Mouse (Mus musculus) left cerebral cortex, postnatal 14 days (tissue): ENCODE measurements around the gene Iqcf5. TPM values are rescaled to one million over a fixed set of nuclear protein-coding genes. Genes with fewer than 3 reads are reported as not detected.

Source experiments
- DNase-seq, 2 experiments: peaks; one replicate each; pipeline ENCODE4 v3.0.0; 2021 to 2022; ENCODE audit warnings: low spot score in 2 of 2, mixed read lengths in 1 of 2
- intact Hi-C: fragments of 180-260 bp; cut with DNase I; formaldehyde crosslinking; loops from one replicate; pipeline ENCODE4 v1.15.1; 2025
- long read RNA-seq, 2 experiments: library from polyadenylated mRNA; stranded (forward); transcript quantifications; one replicate each; pipeline ENCODE4 v2.0.0; 2021
- total RNA-seq, 2 experiments: library from RNA; stranded (reverse); gene quantifications; 2 replicates each; pipeline ENCODE4 v1.2.3; 2021

Gene Iqcf5
- 1 to 10 TPM in 1 of 2 experiments, not detected in 1; 1.7 TPM for total RNA-seq
- long read RNA-seq, experiment 1: 0 reads
- long read RNA-seq, experiment 2, partial matches to known transcripts: 0 of 1 reads
- long read RNA-seq, experiment 2, other reads (novel, unspliced or antisense): 1 of 1 reads

DNA sequence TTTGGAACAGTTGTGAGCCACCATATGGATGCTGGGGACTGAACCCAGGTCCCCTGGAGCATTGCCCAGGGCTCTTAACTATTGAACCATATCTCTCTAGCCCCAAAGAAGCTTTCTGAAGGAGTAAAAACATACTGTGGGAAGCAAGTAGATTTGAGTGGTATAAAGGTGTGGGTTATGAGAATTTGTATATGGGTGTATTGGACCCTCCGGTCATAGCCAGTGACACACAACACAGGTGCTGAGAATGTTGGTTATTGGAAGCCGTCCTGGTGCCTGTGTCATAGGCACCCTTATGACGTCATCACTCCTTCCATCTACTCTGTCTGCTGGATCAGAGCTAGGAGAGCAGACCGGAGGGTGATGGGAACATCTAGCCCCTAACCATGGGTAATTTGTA is at the start of gene Iqcf5:
Iqcf5 (plus strand) TSS at position 301 of the 400 bp plus-strand sequence.
- no peak for DNase-seq

DNA sequence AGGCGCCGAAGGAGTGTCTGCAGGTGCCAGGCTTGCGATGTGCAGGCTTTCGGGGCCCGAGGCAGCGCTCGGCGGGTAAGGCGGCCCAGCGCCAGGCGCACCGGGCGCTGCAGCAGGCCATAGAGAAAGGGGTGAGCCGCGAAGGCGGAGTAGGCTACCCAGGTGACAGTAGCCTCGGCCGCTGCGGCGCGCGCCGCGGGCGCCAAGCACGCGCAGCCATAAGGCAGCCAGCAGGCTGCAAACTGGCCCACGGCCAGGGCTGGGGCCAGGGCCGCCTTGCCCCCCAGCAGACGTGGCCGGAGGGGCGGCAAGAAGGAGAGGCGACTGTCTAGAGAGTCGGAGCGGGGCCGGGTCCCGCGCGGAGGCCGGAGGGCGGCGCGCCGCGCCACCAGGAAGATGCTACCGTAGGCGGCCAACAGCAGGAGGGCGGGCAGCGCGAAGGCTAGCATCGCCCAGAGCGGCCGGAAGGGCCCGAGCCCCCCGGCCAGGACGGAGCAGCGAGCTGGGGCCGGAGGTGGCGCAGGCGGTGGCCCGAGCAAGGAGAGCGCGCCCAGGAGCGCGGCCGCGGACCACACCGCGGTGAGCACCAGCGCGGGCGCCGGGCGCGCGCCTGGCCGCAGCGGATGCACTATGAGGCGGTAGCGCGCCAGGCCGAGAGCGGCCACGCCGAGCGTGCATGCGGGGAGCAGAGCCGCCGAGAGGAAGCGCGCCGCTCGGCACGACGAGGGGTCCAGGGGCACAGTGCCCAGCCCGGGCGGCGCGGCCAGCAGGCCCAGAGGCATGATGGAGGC is 49.4 kb upstream of the Iqcf5 start:
- DNase-seq: peak; percentile 74 to 76
- intact Hi-C loops: no loop called here

More for the DNA sequence above, at the start of gene Iqcf5:
- intact Hi-C loops: no loop called here

DNA sequence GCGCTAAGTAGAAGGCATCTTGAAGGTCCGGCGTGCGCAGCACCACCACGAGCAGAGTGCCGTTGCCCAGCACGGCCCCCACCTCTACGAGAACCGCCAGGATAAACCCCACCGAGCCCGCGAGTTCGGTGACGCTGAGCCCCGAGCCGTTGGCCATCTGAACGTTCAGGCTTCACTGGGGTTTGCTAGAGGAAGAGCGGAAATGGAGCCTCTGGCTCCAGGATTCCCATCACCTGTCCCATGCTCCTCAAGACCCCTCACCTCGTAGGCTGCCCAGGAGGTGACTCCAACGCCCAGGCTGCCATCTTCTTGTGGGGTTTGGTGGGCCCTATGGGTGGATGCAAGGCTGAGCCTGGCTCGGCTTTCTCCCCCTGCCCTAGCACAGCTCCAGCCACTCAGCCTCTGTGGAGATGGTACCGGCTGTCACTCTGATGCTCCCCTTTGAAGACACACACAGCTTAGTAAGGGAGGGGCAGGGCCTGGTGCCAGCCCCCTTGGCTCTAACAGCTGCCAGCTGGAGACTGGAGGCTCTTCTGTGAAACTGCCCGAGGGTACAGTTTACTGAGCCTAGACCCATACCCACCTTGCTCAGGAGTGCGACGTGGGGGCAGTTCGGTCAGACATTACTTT is 48.7 kb upstream of the Iqcf5 start, which contains the start of gene Gpr62:
Gpr62 (minus strand) TSS at position 368 of the 630 bp plus-strand sequence.
- intact Hi-C loops: no loop called here
- DNase-seq: peak in 1 of 2 experiments; percentile 66

DNA sequence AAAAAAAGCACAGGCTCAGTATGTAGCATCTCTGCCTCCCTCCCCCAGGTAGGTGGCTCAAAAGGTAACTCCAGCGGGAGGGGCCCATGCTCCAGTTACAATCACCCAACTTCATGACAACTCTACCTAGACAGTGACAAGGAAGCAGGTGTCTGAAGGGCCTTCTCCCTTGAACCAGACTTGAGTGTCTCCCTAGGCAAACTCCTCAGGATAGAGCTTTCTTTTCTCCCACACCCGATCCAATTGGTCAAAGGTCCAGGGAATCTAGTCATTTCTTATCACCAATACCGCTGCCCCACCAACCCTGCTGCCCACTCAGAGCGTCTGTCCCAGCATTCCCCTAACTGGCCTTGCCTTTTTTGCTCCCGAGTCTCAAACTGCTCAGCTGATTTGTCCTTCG is 47.7 kb upstream of the Iqcf5 start:
- intact Hi-C loops: no loop called here
- no peak for DNase-seq

DNA sequence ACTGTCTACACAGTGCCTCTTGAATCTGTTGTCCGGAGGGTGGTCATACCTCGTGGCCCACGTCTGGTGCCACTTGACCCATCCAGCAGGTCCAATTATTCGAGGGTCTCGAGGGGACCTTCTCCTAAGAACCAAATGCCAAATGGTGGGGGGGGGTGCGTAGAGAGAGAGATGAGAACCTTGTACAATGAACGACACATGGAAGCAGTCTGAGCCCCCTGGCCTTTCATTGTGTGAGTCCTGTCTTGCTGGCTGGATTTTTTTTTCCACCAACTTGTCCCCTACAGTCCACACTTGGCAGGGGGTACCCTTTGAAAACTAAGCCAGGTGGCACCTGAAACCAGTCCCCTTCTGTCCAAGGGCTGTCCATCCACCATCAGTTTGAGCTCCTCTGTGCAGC is 46.6 kb upstream of the Iqcf5 start:
- no peak for DNase-seq
- intact Hi-C loops: no loop called here

DNA sequence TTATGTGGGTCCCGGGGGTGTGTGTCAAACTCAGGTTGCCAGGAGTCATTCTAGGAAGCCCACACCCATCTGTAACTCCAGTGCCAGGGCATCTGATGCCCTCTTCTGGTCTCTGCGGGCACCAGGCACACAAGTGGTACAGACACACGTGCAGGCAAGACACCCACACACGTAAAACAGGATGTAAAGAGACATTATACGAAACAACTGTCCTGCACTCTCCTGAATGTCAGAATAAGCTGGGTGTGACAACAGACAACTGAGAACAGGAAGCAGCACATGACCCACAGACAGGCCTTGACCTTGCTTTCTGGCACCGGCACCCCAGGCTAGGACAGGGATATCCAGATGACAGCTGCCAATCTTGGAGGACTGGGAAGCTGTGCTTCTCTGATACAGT is 45.1 kb upstream of the Iqcf5 start:
- no peak for DNase-seq
- intact Hi-C loops: no loop called here

DNA sequence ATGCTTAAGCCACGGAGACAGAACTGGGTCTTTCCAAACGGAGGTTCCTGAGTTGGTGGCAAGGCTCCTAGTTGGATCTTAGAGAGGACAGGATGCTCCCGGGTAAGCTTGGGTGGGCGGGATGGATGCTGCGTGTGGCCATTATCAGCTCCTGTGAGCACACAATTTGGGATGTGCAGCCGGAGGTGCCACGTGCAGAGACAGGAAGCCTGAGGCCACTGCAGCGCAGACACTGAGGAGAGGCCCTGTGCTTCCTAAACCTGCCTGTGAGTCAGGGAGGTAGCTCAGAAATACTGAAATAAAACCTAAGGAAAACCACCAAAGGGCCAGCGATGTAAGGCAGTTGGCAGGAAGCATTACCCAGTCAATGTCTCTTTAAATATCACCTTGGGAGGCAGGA is 44.6 kb upstream of the Iqcf5 start:
- no peak for DNase-seq
- intact Hi-C loops: no loop called here

DNA sequence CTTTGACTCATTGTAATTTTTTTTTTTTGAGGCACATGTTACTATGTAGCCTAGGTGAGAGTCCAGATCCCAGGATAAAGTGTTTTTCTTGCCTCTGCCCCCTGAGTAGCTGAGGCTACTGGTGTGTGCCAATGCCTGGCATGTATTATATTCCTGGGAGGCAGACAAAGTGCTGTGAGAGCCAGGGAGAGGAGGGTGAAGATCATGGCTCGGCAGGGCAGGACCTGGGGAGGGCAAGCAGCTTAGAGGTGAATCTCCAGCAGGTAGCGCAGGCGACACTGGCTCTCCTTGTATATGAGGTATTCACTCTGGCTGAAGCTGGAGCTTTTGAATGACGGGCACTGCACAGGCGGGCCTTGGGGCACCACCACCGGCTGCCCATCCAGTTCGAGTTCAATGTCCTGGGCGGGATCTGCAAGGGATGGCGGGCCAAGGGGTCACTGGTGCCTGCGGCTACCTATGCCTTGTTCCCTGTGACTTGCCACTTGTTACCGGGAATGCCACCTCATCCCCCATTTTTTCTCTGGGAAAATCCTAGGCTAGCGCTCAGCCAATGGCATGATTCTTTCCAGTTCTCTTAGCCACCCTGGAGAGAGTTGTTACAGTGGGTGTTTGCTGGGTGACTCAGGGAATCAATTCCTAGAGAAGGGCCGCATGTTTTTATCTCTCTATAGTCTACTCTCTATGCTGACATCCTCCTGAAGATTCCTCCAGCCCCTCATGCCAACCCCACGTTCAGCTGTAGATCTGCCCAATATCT is 43.2 kb upstream of the Iqcf5 start:
- no peak for DNase-seq

DNA sequence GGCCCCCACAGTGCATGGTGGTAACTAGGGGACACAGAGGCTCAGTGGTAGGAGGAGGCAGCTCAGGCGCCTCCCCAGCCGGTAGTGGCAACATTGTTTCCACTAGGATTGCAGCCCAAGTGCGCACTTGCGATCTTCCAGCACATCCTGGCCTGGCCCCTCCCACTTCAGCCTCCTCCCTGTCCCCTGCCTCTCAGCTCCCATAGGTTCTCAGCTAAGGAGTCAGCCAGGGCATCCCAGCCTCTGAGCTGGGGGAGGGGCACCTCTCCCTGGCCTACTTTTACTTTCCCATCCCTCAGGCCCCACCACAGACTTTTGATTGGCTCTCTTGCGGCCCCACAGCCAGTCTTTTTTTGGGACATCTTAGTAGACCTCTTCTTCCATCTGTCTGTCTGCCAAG is 42.5 kb upstream of the Iqcf5 start:
- DNase-seq: peak in 1 of 2 experiments; percentile 68
- intact Hi-C loops: no loop called here

More for the DNA sequence above, 43.2 kb upstream of the Iqcf5 start:
- intact Hi-C loops: no loop called here

DNA sequence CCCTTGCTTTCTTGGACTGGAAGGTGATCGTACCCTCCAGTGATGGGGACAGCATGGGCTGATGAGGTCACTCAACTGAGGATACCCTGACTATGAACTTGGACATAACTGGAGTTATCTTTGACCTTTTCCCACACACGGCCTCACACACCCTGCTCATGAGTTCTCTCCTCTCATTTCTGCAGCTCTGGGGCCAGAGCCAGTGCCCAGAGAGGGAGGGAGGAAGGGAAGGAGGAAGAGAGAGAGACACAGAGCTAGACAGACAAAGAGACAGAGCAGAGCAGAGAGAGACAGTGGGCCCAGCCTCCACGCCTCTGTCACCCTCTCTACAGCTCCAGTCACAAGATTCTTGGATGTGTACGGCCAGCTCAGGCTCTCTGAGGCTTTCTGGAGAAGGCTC is 42.1 kb upstream of the Iqcf5 start:
- intact Hi-C loops: no loop called here
- DNase-seq: no peak

DNA sequence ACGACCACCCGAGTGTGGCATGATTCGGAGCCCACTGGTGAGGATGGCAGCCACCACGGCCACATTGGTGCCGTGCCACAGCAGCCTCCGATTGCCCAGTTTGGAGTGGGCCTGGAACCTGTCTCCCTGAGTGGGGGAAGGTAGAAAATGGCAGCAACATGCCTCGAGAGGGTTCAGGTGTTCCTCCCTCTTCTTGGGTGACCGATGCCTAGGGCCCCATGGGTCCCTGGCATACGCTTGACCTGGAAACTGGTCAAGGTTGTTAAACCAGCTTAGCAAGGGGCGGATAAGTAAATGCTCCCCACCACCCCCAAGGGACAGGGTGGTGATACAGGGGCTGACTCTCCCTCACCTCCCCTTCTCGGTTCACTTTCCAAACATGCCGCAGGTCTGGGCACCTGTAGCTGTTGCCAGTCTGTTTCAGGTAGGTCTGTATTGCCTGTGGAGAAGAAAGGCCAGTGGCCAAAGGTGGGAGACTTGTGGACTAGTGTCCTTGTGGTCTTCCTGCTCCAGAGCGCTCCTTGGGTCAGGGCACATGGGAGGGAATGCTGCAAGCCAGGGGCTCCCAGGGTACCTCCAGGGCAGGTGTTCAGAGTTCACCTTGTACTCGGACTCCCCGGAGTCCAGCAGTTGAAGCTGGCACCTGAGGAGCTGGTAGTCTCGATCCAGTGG is 41.2 kb upstream of the Iqcf5 start:
- no peak for DNase-seq
- intact Hi-C loops: no loop called here

DNA sequence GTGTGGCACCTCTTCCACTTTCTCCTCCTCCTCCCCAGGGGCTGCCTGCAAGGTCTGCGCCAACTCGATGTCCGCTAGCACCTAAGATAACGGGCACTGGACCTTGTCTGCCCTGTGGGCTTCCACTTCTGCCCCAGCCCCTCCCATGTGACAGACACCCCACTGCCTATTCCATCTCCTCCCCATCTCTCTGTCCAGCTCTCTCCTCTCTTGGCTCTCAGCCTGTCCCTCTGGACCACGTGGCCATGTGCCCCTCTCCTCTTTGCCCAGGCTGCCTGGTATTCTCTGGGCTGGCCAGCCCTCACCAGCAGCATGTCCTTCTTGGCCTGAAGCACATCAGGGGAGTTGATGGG is 40.6 kb upstream of the Iqcf5 start:
- intact Hi-C loops: no loop called here
- no peak for DNase-seq

DNA sequence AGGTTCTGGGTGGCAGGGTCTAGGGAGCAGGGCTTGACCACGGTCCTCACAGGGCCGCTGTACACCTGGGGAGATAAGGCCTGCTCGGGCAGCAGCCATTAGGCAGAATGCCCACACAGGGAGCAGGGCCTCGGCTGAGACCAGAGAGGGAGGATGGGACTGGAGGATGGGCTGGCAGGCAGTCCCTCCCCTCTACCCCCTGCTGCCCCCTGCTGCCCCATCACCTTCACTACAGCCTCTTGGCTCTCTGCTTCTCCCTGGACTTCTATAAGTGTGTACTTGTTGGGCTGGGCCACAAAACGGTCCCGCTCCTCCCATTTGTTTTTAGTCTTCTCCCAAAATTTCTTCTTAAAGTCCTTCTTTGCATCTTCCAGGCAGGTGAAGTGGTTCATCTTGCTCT is 39.9 kb upstream of the Iqcf5 start:
- no peak for DNase-seq
- intact Hi-C loops: no loop called here

DNA sequence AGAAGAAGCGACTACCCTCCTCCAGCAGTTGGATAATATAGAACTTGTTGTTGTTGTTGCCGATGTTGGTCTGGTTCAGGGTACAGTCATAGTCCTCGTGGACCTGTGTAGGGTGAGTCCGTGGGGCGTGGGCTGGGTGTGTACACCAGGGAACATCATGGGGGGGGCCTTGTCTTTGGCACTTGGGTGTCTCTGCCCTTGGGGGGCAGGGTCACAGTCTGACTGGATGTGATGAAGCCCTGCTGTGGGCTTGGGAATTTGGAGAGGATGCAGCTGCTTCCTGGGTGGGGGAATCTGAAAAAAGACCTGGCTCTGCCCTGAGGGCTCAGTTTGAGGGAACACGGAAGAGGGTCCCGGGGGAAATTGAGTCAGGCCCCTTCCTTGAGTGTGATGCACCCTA is 39.3 kb upstream of the Iqcf5 start:
- peak in 1 of 2 experiments; percentile 1 for DNase-seq
- intact Hi-C loops: no loop called here

DNA sequence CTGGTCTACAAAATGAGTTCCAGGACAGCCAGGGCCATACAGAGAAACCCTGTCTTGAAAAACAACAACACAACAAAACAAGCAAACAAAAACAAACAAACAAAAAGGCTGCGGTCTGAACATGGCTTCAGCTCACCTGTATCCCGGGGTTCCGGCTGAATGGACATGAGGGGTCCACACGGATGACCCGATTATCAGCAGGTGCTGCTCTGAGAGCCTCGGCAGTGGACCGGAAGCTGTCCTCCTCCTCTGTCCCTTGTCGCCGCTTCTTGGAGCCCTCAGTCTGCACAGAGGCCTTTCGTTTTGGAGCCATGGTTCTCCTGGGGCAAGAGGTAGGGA is 38.7 kb upstream of the Iqcf5 start, which contains the start of gene Rrp9:
Rrp9 (plus strand) TSS at position 301 of the 339 bp plus-strand sequence.
- intact Hi-C loops: loop anchor here (2.0 kb wide), 1 partner anchor 29 kb away; the partner anchor contains the start of genes Abhd14a and Abhd14b
- DNase-seq: no peak

DNA sequence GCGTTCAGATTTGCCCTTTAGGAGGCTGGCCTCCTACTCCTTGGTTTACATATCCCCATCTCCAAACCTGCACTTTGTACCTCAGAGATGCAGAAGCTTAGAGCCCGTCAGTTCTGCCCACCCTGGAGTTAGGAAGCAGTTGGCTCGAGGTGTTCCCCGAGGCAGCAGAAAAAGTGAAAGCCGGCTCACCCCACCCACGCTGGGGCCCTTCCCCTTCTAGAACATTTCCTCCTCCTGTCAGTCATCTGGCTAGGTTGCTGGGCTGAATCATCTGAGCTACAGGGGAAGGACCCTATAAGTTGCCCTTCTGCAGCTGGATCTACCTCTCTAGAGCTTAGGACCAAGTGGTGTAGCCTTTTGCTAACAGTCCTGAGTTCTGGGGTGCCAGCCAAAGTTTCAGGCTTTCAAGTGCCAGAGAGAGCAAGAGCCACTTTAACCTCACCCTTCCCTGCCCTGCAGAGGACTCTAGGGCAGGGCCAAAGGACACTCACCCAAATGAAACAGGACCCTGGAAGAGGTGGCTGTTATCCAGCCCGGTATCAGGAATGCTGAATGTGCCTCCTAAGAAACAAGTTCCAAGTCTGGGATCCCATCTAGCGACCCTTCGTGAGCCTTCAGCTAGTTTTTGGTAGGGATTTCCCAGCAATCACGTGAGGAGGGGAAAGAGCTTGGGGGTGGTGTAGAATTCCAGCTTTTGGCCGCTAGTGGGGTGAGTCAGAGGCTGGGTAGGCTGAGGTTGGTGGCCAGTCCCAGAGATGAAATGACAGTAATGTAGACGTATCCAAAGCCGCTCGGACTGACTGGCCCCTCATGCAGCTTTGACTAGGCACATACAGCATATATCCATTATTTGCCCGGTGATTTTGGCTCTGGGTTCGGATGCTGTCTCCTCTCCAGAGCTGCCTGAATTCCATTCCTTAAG is 38.1 kb upstream of the Iqcf5 start:
- no peak for DNase-seq
- intact Hi-C loops: loop anchor here (2.0 kb wide), 1 partner anchor 29 kb away; the partner anchor contains the start of genes Abhd14a and Abhd14b

DNA sequence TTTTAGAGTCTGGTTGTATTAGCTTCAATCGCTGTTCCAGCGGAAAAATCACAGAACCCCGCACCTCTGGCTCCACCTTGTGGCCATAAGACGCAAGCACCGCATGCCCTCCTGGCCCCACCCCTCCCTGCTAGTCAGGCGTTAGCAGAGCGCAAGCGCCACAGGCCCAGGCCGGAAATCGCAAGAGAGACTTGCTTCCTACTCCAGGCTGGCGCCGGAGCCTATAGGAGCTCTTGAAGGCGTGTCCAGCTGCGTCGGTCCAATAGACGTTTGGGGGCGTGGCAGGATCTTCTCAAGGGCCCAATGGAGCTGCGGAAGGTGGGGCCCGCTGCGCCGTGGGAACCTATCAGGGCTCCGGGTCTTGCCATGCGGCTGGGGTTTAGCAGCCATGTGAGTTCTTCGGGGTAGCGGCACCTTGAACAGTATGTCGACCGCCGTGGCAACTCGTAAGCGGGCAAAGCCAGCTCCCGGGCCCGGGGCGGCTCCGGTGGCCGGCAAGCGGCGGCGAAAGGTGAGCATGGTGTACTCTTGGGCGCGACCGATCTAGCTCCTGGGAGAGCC is 37.4 kb upstream of the Iqcf5 start, which contains the start of gene Parp3:
Parp3 (minus strand) TSS at position 26 of the 561 bp plus-strand sequence.
- intact Hi-C loops: loop anchor here (2.0 kb wide), 1 partner anchor 30 kb away; the partner anchor contains the start of genes Abhd14a and Abhd14b
- DNase-seq: peak; percentile 99 to 100

DNA sequence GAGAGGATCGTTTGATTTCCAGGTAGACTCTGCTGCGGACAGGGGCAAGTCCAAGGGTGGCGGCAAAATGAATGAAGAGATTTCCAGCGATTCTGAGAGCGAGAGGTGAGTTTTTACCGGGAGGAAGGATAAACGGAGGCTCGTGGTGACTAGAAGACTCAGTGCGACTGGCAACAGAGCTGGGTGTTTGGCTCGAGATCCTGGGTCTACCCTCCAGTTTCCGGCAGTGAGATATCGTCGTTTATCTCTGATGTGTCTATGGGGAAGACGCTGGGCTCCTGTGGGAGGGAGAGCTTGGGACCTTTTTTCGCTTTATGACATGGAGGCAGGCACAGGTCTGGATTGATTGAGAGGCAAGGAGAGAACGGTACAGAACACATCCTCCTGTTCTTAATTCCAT is 36.7 kb upstream of the Iqcf5 start:
- DNase-seq: no peak
- intact Hi-C loops: loop anchor here (2.0 kb wide), 1 partner anchor 31 kb away; the partner anchor contains the start of genes Abhd14a and Abhd14b
